Mouse (Mus musculus): ENCODE results near the gene Gm14412. TPM values are rescaled to one million over a fixed set of nuclear protein-coding genes. Genes with fewer than 3 reads are reported as not detected.
"Not testable (repeated sequence)": the region's sequence is repeated elsewhere in the genome, so short reads cannot be mapped to it uniquely, and the experiment has no call there.

The Gm14412 gene
- 0.22 TPM in 1 of 2 replicates, not detected in the other for polyA plus RNA-seq (2014; fragmentation: Nextera tagmentation; extraction: Ambion mirVana)

GRCm38 (mm10) chr2:177324257-177324733 is at the start of gene Gm14412:
Gm14412 (minus strand) TSS chr2:177324307.
- not testable (repeated sequence) for H3K27me3 ChIP-seq (ENCODE audit: control insufficient read depth, insufficient read depth, low read length)
- WGBS = 83% methylated on average over 2 of the region's 2 CpGs

DNA sequence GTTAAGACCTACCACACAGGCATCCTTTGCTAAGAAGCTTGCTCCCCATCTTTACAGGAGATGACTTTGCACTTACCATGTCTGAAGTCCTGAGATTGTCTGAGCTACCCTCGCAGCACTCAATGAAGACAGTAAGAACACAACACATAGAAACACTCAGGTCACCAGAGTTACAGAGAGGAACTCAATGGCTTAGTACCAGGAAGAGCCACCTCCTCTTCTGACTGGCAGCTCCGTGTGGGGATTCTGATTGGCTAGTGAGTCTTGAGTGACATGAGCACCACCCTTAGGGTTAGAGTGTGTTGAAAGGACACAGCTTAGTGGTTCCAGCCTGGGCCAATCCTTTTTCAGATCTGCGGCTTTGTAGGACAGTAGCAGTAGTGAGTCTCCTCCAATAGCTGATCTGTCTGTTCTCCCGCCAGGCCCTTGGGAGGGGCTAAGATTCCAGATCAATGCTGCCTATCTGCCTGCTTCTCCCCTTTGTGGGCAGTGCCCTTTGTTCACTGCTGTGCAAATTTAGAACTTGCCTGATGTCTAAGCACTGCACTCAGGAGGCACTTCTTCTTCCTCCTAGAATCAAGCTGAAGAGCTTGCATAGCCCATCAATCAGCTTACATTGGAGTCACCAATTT is 5.7 kb upstream of the Gm14412 start:
- not testable (repeated sequence) for H3K36me3 ChIP-seq (ENCODE audit: control insufficient read depth, insufficient read depth, low read length); H3K4me1 ChIP-seq (replicated peaks; ENCODE audit: control insufficient read depth, insufficient read depth, low read length); H3K4me3 ChIP-seq (ENCODE audit: low read depth, low read length); H3K9me3 ChIP-seq (ENCODE audit: control insufficient read depth, low read length); H3K27ac ChIP-seq (ENCODE audit: low read depth, low read length); DNase-seq (ENCODE audit: low spot score); H3K4me2 ChIP-seq (replicated peaks; ENCODE audit: low read depth, low read length); H3K9ac ChIP-seq (ENCODE audit: low read depth, low read length); ATAC-seq (ENCODE audit: low FRiP score); H3K27me3 ChIP-seq (ENCODE audit: control insufficient read depth, insufficient read depth, low read length)
- 70% methylated on average over 4 of the region's 4 CpGs for WGBS

More at GRCm38 (mm10) chr2:177324257-177324733, at the start of gene Gm14412:
- H3K4me1 ChIP-seq (replicated peaks; ENCODE audit: control insufficient read depth, insufficient read depth, low read length); H3K4me3 ChIP-seq (ENCODE audit: low read depth, low read length); DNase-seq (ENCODE audit: low spot score); ATAC-seq (ENCODE audit: low FRiP score); H3K9me3 ChIP-seq (ENCODE audit: control insufficient read depth, low read length); H3K9ac ChIP-seq (ENCODE audit: low read depth, low read length); H3K4me2 ChIP-seq (replicated peaks; ENCODE audit: low read depth, low read length); H3K36me3 ChIP-seq (ENCODE audit: control insufficient read depth, insufficient read depth, low read length); H3K27ac ChIP-seq (ENCODE audit: low read depth, low read length): not testable (repeated sequence)

GRCm38 (mm10) chr2:177321361-177321760 is 2.7 kb downstream of the Gm14412 start:
- not testable (repeated sequence) for H3K27me3 ChIP-seq (ENCODE audit: control insufficient read depth, insufficient read depth, low read length); H3K4me3 ChIP-seq (ENCODE audit: low read depth, low read length); H3K4me2 ChIP-seq (replicated peaks; ENCODE audit: low read depth, low read length); H3K36me3 ChIP-seq (ENCODE audit: control insufficient read depth, insufficient read depth, low read length); DNase-seq (ENCODE audit: low spot score); H3K9me3 ChIP-seq (ENCODE audit: control insufficient read depth, low read length); ATAC-seq (ENCODE audit: low FRiP score); H3K27ac ChIP-seq (ENCODE audit: low read depth, low read length); H3K4me1 ChIP-seq (replicated peaks; ENCODE audit: control insufficient read depth, insufficient read depth, low read length); H3K9ac ChIP-seq (ENCODE audit: low read depth, low read length)

DNA sequence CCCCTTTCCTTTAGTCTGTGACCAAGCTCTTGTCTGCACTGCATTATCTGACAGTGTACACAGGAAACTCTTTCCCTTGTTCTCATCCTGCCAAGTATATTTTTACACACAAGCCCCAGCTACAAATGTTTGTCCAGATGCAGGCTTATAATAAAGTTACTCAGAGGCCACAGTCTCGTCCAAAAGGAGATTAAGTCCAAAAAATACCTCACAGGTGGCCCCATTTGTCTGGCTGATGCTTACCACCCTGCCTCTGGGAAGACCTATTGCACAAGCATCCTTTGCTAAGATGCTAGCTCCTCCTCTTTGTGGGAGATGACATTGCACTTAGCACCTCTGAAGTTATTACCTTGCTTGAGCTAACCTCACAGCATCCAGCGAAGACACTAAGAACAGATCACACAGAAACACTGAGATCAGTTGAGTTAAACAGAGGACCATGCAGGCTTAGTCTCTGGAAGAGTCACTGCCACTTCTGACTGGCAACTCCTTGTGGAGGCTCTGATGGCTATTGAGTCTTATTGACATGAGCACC is 3.3 kb downstream of the Gm14412 start:
- H3K27me3 ChIP-seq (ENCODE audit: control insufficient read depth, insufficient read depth, low read length); H3K36me3 ChIP-seq (ENCODE audit: control insufficient read depth, insufficient read depth, low read length); H3K4me1 ChIP-seq (replicated peaks; ENCODE audit: control insufficient read depth, insufficient read depth, low read length); H3K27ac ChIP-seq (ENCODE audit: low read depth, low read length); H3K4me3 ChIP-seq (ENCODE audit: low read depth, low read length); ATAC-seq (ENCODE audit: low FRiP score); H3K9ac ChIP-seq (ENCODE audit: low read depth, low read length); H3K4me2 ChIP-seq (replicated peaks; ENCODE audit: low read depth, low read length); H3K9me3 ChIP-seq (ENCODE audit: control insufficient read depth, low read length); DNase-seq (ENCODE audit: low spot score): not testable (repeated sequence)
- 64% methylated on average over 2 of the region's 2 CpGs for WGBS

DNA sequence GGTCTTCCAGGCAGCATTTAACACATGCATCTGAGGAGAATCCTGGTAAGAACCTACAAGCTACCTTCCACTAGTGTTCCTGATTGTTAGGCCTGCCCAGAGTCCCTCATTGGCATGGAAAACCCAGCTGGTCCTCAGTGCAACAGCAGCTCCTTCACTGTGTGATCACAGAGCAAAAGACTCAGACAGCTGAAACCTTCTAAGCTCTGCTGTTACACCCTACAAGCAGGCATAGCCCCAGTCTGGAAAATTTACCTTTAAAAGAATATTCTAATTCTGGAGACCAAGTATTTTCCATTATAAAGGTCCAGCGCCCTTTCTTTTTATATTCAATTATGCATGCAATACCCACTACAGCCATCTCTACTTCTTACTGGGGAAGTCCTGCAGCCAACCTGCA is 5.1 kb downstream of the Gm14412 start:
- H3K36me3 ChIP-seq (ENCODE audit: control insufficient read depth, insufficient read depth, low read length) = no peaks in the 10 kb centered on the region
- H3K9me3 ChIP-seq (ENCODE audit: control insufficient read depth, low read length) = no peaks in the 10 kb centered on the region
- no peak overlapping the region for H3K9ac ChIP-seq (ENCODE audit: low read depth, low read length)
- no peaks in the 10 kb centered on the region for H3K4me1 ChIP-seq (replicated peaks; ENCODE audit: control insufficient read depth, insufficient read depth, low read length)
- H3K4me3 ChIP-seq (ENCODE audit: low read depth, low read length) = no peak overlapping the region
- no peak for DNase-seq (ENCODE audit: low spot score)
- H3K27me3 ChIP-seq (ENCODE audit: control insufficient read depth, insufficient read depth, low read length) = no peaks in the 10 kb centered on the region
- WGBS = 76% methylated on average over 1 of the region's 1 CpGs
- no peak overlapping the region for H3K27ac ChIP-seq (ENCODE audit: low read depth, low read length)
- no peak for ATAC-seq (ENCODE audit: low FRiP score)
- no peak overlapping the region for H3K4me2 ChIP-seq (replicated peaks; ENCODE audit: low read depth, low read length)

DNA sequence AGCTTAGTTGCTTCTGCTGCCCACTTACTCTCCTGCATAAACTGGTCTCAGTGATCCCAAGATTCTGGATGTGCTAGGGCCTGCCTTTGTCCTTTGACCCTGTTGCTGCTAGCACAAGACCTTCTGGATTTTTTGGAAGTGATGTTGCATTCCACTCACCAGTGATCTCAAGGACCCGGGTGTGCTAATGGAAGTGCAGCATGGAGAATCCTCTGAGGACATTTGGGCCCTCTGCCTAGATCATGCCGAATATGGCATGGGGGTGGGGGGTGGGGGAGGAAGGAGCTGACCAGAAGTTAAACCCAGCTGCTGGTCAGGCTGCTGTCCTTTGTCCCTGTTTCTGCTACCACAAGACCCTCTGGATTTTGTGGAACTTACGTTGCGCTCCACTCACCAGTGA is 14.5 kb downstream of the Gm14412 start:
- H3K4me2 ChIP-seq (replicated peaks; ENCODE audit: low read depth, low read length); H3K9me3 ChIP-seq (ENCODE audit: control insufficient read depth, low read length); H3K27ac ChIP-seq (ENCODE audit: low read depth, low read length); H3K4me3 ChIP-seq (ENCODE audit: low read depth, low read length); H3K27me3 ChIP-seq (ENCODE audit: control insufficient read depth, insufficient read depth, low read length); H3K4me1 ChIP-seq (replicated peaks; ENCODE audit: control insufficient read depth, insufficient read depth, low read length); H3K9ac ChIP-seq (ENCODE audit: low read depth, low read length); ATAC-seq (ENCODE audit: low FRiP score); DNase-seq (ENCODE audit: low spot score); H3K36me3 ChIP-seq (ENCODE audit: control insufficient read depth, insufficient read depth, low read length): not testable (repeated sequence)
- 91% methylated on average over 3 of the region's 4 CpGs for WGBS

GRCm38 (mm10) chr2:177304980-177305379 is 19.1 kb downstream of the Gm14412 start:
- not testable (repeated sequence) for ATAC-seq (ENCODE audit: low FRiP score); H3K4me2 ChIP-seq (replicated peaks; ENCODE audit: low read depth, low read length); H3K9ac ChIP-seq (ENCODE audit: low read depth, low read length); H3K4me3 ChIP-seq (ENCODE audit: low read depth, low read length); H3K36me3 ChIP-seq (ENCODE audit: control insufficient read depth, insufficient read depth, low read length); H3K4me1 ChIP-seq (replicated peaks; ENCODE audit: control insufficient read depth, insufficient read depth, low read length); H3K27ac ChIP-seq (ENCODE audit: low read depth, low read length); DNase-seq (ENCODE audit: low spot score); H3K27me3 ChIP-seq (ENCODE audit: control insufficient read depth, insufficient read depth, low read length); H3K9me3 ChIP-seq (ENCODE audit: control insufficient read depth, low read length)
- WGBS = no CpG with 5 or more reads among the region's 2 CpGs

GRCm38 (mm10) chr2:177283701-177284100 is 40.4 kb downstream of the Gm14412 start:
- H3K9ac ChIP-seq (ENCODE audit: low read depth, low read length); H3K4me3 ChIP-seq (ENCODE audit: low read depth, low read length); H3K36me3 ChIP-seq (ENCODE audit: control insufficient read depth, insufficient read depth, low read length); H3K9me3 ChIP-seq (ENCODE audit: control insufficient read depth, low read length); H3K4me2 ChIP-seq (replicated peaks; ENCODE audit: low read depth, low read length); H3K27ac ChIP-seq (ENCODE audit: low read depth, low read length); ATAC-seq (ENCODE audit: low FRiP score); H3K4me1 ChIP-seq (replicated peaks; ENCODE audit: control insufficient read depth, insufficient read depth, low read length); DNase-seq (ENCODE audit: low spot score); H3K27me3 ChIP-seq (ENCODE audit: control insufficient read depth, insufficient read depth, low read length): not testable (repeated sequence)
- 16% methylated on average over 3 of the region's 3 CpGs for WGBS

GRCm38 (mm10) chr2:177277754-177278153 is 46.4 kb downstream of the Gm14412 start:
- H3K9ac ChIP-seq (ENCODE audit: low read depth, low read length) = not testable (repeated sequence)

More at GRCm38 (mm10) chr2:177277754-177278153, 46.4 kb downstream of the Gm14412 start:
- H3K36me3 ChIP-seq (ENCODE audit: control insufficient read depth, insufficient read depth, low read length); H3K9me3 ChIP-seq (ENCODE audit: control insufficient read depth, low read length); DNase-seq (ENCODE audit: low spot score); H3K4me1 ChIP-seq (replicated peaks; ENCODE audit: control insufficient read depth, insufficient read depth, low read length); H3K4me2 ChIP-seq (replicated peaks; ENCODE audit: low read depth, low read length); ATAC-seq (ENCODE audit: low FRiP score); H3K27ac ChIP-seq (ENCODE audit: low read depth, low read length); H3K4me3 ChIP-seq (ENCODE audit: low read depth, low read length); H3K27me3 ChIP-seq (ENCODE audit: control insufficient read depth, insufficient read depth, low read length): not testable (repeated sequence)
- 50% methylated on average over 1 of the region's 2 CpGs for WGBS
